Mouse (Mus musculus) cerebral cortex, adult 2 months (tissue): Measurements from ENCODE around the gene Lrrc8d.

Experiments used
- WGBS: fragments of 180-500 bp; shearing (Covaris S2); methylation state at CpG from one replicate; pipeline ENCODE4 v1.1.7; 2018; 5-methylcytosine and 5-hydroxymethylcytosine counted together

Gene Lrrc8d

GRCm38 (mm10) chr5:105684861-105685600 is 14.7 kb upstream of the Lrrc8d start:
- WGBS = 29% methylated on average over 14 of the region's 14 CpGs

DNA sequence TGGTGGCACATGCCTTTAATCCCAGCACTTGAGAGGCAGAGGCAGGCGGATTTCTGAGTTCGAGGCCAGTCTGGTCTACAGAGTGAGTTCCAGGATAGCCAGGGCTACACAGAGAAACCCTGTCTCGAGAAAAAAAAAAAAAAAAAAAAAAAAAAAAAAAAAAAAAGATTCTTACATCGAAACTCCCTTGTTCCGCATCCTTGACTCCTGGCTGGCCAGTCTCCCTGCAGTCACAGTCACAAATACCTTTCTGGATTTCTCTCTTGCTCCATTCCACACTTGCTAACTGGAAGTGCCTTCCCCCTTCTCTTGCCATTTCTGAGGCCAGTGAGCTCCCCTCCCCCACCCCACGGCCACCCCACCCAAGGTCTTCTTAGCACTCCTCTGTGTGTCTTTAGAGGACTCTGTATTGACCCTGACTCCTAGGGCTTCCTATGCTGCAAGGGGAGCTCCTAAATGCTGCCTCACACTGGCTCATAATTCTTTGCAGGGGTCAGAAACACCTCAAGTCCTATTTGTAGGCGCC is 13.9 kb upstream of the Lrrc8d start:
- 71% methylated on average over 7 of the region's 7 CpGs for WGBS

- WGBS = 46% methylated on average over 12 of the region's 12 CpGs
Observed at GRCm38 (mm10) chr5:105686331-105686995, 13.3 kb upstream of the Lrrc8d start.

DNA sequence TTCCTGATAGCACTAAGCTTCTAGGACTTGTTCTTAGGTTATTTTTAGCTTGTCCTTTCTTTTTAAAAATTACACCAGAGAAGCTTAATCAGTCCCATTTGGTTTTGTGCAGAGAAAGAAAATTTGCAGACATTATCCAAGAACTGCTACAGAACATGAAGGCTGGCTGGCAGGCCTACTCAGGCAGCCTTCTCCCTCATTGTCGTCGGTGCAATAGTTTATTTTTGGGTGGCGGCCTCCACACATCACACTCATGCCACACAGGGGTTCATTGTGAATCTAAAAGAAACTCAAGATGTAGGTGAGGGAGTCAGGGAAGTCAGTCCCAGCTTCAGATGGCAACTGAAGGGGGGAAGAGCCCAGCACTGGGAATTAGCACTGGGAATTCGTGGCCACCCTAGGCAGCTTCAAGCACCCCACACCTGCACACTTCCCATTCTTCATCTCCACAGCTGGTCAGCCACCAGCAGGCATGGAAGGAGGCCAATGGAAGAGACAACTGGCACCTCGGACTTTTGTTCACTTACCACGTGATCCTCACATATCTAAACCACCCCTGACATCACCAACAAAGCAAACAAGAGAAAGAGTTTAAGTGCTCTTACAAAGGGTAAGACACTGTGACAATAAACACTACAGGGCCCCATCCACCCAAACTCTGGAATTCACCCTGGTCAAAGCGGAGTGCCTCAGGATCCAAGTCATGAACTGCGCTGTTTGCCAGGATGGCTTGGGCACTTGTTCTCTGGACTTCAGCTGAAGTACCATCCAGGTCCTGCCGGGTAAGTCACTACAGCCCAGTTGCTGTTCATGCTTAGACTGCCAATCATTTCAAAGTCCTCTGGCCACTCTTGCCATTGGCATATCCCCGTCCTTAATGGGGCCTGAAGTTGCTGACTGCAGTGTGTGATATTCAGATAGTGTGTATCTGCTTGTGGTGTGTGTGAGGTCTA is 9.0 kb upstream of the Lrrc8d start:
- 56% methylated on average over 10 of the region's 10 CpGs for WGBS

DNA sequence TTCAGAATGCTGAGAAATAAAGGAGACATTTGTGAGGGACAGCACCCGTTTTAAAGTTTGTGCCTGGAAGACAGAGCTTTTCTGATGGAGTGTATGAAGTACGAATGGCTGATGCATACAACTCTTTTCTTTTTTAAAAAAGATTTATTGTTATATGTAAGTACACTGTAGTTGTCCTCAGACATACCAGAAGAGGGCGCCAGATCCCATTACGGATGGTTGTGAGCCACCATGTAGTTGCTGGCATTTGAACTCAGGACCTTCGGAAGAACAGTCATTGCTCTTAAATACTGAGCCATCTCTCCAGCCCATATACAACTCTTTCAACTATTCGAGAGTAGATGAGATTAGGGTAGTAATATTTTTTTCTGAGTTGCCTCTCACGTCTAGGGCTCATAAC is 8.1 kb upstream of the Lrrc8d start:
- WGBS = 86% methylated on average over 7 of the region's 7 CpGs

- WGBS = 75% methylated on average over 7 of the region's 7 CpGs
Observed at GRCm38 (mm10) chr5:105694339-105694930, 5.3 kb upstream of the Lrrc8d start.

GRCm38 (mm10) chr5:105696049-105696448 is 3.7 kb upstream of the Lrrc8d start:
- WGBS = 72% methylated on average over 6 of the region's 6 CpGs

DNA sequence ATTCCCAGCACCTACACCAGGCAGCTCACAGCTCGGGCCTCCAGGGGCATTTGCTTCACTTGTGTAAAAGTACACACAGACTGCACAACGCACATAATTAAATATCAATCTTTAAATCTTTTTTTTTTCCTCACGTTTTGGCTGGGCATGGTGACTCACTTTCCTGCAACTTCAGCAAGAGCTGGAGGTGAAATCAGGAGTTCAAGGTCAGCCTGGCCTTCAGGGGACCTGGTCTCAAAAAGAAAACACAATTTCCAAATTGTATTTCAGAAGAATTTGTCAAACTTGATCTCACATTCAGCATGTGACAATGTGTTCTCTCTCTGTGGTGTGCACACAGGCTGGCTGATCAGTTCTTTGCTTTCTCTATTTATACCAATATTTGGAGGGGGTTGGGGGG is 1.9 kb upstream of the Lrrc8d start:
- WGBS = 96% methylated on average over 3 of the region's 3 CpGs

DNA sequence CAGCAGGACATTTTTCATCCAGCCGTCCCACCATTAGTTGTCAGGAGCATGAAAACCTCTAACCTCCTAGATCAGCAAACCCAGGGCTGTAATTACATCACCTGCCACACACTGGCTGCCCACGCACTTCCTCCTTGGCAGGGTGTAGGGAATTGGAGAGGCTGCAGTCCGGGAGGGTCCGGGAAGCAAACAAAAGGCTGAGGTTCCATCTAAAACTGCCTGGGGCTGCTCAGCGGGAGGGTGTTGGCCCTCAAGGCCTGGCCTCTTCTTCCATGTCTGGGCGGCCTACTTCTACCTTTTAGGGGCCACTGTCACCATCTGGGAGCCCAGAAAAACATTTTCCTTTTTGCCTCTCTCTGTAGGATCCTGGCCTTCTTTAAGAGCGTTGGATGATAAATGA is 1.1 kb upstream of the Lrrc8d start:
- 50% methylated on average over 7 of the region's 7 CpGs for WGBS

- WGBS = under 1% methylated on average over 101 of the region's 101 CpGs
Observed at GRCm38 (mm10) chr5:105700070-105700851, 492 bp downstream of the Lrrc8d start.

GRCm38 (mm10) chr5:105701326-105701725 is 1.6 kb downstream of the Lrrc8d start:
- 59% methylated on average over 9 of the region's 9 CpGs for WGBS

DNA sequence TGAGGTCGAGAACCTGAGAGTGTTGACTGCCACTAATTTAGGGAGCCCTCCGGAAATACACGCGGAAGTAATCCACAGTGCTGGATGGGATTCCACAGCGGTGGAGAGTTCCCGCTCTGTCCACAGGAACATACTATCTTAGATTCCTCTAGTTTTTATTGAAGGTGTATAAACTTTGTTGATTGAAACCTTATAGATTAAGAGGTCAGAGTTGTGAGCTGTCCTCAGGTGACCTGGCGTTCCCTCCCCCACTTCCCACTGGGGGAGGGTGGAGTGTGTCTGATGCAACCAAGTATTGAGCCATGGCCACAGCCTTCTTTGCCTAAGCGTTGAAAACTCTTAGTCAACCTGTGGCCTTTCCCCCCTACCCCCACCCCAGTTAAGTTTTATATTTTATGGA is 2.1 kb downstream of the Lrrc8d start:
- 74% methylated on average over 8 of the region's 8 CpGs for WGBS

GRCm38 (mm10) chr5:105702580-105703285 is 3.0 kb downstream of the Lrrc8d start:
- WGBS = 91% methylated on average over 9 of the region's 9 CpGs

DNA sequence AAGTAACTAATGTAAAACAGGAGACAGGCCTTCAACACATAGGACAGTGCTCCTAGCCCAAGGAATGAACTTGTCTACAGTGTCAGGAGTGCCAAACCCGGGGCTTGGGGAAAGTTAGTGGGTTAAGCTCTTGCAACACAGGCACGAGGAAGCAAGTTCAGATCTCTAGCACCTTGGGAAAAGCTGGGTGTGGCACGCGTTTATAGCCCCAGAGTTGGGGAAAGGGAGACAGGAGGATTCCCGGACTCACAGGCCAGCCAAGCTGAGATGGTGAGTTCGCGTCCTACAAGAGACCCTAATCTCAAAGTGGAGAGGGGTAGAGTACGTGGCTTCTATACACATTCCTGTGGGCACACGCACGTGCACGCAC is 3.5 kb downstream of the Lrrc8d start:
- WGBS = 92% methylated on average over 11 of the region's 11 CpGs

DNA sequence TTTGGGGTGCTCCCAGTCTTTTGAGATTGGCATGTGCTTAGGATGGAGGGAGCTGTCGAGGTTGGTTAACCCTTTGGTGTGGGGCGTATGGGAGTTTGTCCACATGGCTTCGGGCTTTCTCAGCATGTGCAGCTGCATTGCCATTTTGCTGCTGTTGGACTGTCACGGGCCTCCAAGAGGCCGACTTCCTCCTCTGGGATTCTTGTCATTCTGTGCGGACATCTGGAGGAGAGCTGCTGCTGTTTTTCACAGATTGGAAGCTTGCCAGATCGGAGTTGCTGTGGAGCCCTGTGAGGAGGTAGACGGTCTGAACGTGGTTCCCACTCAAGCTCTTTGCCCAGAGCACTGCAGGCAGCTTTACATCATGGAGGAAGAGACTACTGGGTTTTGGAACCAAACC is 4.8 kb downstream of the Lrrc8d start:
- 42% methylated on average over 9 of the region's 9 CpGs for WGBS

GRCm38 (mm10) chr5:105706635-105707034 is 6.9 kb downstream of the Lrrc8d start:
- WGBS = 81% methylated on average over 11 of the region's 11 CpGs

- WGBS = 81% methylated on average over 5 of the region's 5 CpGs
Observed at GRCm38 (mm10) chr5:105708276-105708675, 8.5 kb downstream of the Lrrc8d start.

DNA sequence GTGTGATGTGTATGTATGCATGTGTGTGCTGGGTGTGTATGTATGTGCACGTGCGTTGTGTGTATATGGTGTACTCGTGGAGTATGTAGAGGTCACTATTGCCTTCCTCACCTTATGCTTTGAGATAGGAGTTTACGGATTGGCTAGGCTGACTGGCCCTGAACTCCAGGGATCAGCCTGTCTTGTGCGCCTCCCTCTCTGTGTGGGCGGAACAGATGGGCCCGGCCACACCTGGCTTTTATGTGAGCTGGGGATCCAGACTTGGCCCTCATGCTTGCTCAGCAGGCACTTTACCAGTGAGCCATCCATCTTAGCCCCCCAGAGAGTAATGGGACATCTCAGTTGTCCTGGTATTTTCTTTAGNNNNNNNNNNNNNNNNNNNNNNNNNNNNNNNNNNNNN is 10.7 kb downstream of the Lrrc8d start:
- WGBS = 90% methylated on average over 7 of the region's 7 CpGs

DNA sequence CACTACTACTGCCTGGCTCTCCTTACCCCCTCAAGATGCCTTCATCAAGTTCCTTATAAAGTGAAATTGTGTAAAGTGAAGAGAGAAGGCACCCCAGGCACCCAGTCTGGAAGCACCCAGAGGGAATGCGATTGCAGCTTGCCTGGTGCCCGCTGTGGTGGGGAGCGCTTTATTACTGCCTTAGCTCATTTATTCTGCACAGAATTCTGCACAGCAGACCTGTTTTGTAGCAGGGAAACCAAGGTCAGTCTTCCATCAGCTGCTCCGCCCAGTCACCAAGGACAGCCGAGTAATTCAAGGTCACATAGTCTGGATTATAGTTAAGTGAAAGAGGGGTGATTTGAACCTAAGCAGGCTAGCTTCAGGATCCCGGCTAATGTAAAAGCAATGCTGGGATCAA is 14.7 kb downstream of the Lrrc8d start:
- 93% methylated on average over 6 of the region's 6 CpGs for WGBS

DNA sequence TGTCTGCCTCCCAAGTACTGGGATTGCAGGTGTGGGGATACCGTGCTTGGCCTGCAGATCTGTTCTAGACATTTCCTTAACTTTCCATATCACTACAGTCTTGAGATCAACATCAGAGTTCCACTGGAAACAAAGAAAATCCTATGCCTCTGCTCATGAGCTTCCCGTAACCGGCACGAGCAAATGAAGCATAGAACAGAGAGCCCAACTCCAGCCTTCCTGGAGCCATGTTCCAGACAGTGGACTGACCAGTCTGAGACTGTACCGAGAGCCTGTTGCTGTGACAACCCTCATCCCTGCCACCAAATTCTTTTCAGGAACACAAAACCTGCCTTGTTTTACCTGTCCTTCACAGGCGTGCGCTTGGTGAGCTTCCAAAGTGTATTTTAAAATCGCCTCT is 15.3 kb downstream of the Lrrc8d start:
- 73% methylated on average over 8 of the region's 8 CpGs for WGBS
